Mouse (Mus musculus): Measurements from ENCODE around the gene Cox4i1. TPM values are rescaled to one million over a fixed set of nuclear protein-coding genes. Genes with fewer than 3 reads are reported as not detected.

Gene Cox4i1
- polyA plus RNA-seq, 1 experiment from 2014 or later = 903 TPM

DNA sequence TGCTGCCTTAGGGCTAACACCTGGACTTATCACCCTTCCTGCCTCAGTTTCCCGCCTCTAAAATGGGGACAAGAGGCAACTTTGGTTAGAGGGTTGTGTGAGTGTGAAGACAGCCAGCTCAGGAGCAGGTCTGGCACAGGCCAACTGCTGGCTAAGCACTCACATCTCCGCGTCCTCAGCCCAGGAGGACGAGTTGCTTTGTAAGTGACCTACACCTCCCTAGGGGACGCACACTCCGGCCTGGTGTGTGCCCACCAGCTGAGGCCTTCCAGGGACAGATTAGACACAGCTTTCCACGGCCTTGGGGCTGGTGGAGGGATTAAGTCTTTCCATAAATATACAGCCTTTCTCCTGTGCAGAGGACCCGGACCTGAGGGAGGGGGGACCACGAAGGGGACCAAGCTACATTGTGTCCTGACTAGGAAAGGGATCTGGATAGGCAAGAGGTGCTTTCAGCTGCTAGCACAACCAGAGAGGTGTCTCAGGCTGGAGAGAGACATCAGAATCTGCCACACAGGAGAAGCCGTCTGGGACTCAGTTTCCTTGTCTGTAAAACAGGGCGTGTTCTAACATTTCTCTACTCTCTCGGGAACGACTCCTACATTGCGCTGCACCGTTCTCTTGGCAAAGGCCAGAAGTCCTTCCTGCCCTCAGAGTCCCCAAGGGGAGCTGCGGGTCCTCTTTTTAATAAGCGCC is 34.9 kb upstream of the Cox4i1 start:
- Histone ChIP-seq H3K9me3 (no peaks in the 10 kb centered on the region), H3K36me3 (no peaks in the 10 kb centered on the region), H3K9ac (0 out of 2 replicates have a peak overlapping the region, but pooled peaks have one; percentile 31), H3K27me3 (peaks cover 19% of the 10 kb centered on the region), H3K4me2 (peak overlapping the region; percentile 98), H3K4me1 (peaks cover 33% of the 10 kb centered on the region), H3K27ac (no peak overlapping the region), H3K4me3 (peak overlapping the region; percentile 69)
- 33% methylated on average over 17 of the region's 17 CpGs for WGBS
- ATAC-seq (ENCODE audit: insufficient number of reproducible peaks, low FRiP score, low TSS enrichment, low read depth) = 0 out of 2 replicates have a peak, but pooled peaks have one; percentile 22

DNA sequence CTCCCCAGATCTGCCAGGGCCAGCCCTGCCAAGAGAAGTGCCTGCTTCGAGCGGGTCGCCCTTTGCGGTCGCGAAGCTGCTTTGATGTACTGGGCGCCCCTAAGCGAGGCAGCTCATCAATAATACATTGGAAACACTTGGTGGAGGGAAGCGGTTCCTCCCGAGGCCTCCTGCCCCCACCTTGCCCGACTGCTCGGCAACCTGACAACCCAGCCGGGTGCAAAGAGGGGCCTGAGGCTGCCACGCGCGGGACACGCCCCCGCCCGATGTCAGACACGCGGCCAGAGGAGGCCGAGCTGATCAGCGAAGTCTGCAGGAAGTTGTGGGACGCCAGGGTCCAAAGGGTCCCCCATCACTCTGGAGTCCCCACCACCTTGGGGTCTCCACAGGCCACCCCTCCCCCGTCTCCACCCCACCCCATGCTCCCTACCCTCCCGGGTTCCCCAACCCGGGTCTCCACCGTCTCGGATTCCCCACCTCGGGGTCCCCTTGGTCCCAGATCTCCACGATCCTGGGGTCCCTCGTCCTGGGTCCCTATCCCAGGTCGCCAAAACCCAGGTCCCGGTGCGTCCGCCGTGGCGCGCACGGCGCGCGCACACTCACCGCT is 34.3 kb upstream of the Cox4i1 start:
- Histone ChIP-seq H3K4me2 (peak overlapping the region; percentile 98), H3K4me3 (peak overlapping the region; percentile 69), H3K9me3 (no peaks in the 10 kb centered on the region), H3K27me3 (peaks cover 19% of the 10 kb centered on the region), H3K9ac (peak overlapping the region; percentile 52), H3K27ac (no peak overlapping the region), H3K36me3 (no peaks in the 10 kb centered on the region), H3K4me1 (peaks cover 33% of the 10 kb centered on the region)
- no peak for ATAC-seq (ENCODE audit: insufficient number of reproducible peaks, low FRiP score, low TSS enrichment, low read depth)
- WGBS = 3% methylated on average over 44 of the region's 44 CpGs

DNA sequence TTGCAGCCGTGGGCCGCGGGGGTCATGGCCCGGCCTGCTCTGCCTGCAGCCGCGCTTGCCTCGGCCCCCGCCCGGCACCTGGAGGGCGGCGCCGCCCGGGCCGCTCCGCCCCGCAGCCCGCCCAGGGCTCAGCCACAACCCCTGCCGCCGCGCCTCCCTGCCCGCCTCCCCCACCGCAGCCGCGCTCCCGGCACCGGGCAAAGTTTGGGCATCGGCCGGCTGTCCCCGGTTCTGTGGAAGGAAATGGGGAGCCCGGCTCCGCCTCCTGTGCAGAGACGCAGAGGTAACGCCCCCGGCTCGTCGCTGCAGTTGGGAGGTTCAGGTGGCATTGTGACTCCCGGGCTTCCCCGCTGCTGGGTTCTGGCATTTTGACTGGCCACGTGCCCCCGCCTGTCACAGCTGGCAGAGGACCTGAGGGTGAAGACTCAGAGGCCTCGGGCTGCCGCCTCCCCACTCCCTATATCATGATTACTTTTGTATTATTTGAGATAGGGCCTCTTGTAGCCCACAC is 33.6 kb upstream of the Cox4i1 start:
- Histone ChIP-seq H3K27me3 (peaks cover 19% of the 10 kb centered on the region), H3K4me2 (peak overlapping the region; percentile 98), H3K36me3 (no peaks in the 10 kb centered on the region), H3K27ac (no peak overlapping the region), H3K4me1 (peaks cover 33% of the 10 kb centered on the region), H3K4me3 (peak overlapping the region; percentile 69), H3K9ac (peak overlapping the region; percentile 52), H3K9me3 (no peaks in the 10 kb centered on the region)
- under 1% methylated on average over 41 of the region's 42 CpGs for WGBS
- ATAC-seq (ENCODE audit: insufficient number of reproducible peaks, low FRiP score, low TSS enrichment, low read depth) = no peak

GRCm38 (mm10) chr8:120641245-120641644 is 26.8 kb upstream of the Cox4i1 start:
- Histone ChIP-seq H3K4me2 (no peak overlapping the region), H3K27me3 (no peaks in the 10 kb centered on the region), H3K9ac (no peak overlapping the region), H3K4me1 (peaks cover 4% of the 10 kb centered on the region; the same call in 1 of the 2 replicates), H3K36me3 (no peaks in the 10 kb centered on the region), H3K9me3 (no peaks in the 10 kb centered on the region), H3K27ac (no peak overlapping the region), H3K4me3 (no peak overlapping the region)
- no peak for ATAC-seq (ENCODE audit: insufficient number of reproducible peaks, low FRiP score, low TSS enrichment, low read depth)
- WGBS = 38% methylated on average over 8 of the region's 8 CpGs

DNA sequence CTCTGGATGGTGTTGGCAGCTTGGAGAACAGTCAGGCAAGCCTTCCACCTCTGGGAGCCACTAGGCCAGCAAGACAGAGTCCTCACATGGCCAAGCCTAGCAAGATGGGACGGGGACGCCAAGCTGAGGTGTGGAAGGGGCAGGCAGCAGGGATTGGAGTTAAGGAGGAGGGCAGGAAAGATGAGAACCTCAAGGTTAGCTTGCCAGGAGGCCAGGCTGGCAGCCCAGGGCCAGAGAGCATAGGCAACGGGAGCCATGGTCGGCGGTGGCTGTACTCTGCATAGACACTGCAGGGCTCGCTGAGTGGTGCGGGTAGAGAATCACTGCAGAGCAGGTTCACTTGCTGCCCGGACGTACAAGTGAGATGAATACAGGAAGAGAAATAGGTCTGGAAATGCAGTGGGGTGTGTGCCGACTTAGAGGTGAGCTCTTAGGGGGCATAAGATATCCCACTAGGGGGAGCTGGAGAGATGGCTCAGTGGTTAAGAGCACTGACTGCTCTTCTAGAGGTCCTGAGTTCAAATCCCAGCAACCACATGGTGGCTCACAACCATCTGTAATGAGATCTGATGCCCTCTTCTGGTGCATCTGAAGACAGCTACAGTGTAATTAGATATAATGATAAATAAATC is 25.9 kb upstream of the Cox4i1 start:
- WGBS = 75% methylated on average over 10 of the region's 10 CpGs

DNA sequence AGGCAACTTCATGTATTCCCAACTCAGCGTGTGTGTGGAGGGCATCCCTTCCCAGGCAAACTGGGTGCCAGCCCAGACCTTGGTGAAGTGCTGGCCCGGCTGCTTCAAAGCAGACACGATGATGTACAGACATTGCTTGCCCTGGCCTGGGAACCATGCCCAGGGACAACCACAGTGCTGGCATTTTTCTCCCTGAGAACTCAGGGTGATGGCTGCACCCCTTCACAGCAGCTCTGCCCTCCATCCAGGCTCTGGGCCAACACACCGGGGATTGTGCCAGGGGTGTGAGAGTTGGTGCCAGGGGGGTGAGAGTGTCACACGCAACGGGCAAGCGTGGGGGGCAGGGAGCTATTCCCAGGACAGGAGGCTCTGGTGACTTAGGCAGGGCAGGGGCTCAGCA is 23.4 kb upstream of the Cox4i1 start:
- Histone ChIP-seq H3K9ac (no peak overlapping the region), H3K27me3 (no peaks in the 10 kb centered on the region), H3K4me3 (no peak overlapping the region), H3K27ac (peak overlapping the region; percentile 27), H3K36me3 (no peaks in the 10 kb centered on the region), H3K4me1 (peaks cover 4% of the 10 kb centered on the region; the same call in 1 of the 2 replicates), H3K9me3 (no peaks in the 10 kb centered on the region), H3K4me2 (no peak overlapping the region)
- WGBS = 68% methylated on average over 7 of the region's 7 CpGs
- no peak for ATAC-seq (ENCODE audit: insufficient number of reproducible peaks, low FRiP score, low TSS enrichment, low read depth)

More for the DNA sequence above, 25.9 kb upstream of the Cox4i1 start:
- H3K36me3 ChIP-seq = no peaks in the 10 kb centered on the region
- H3K4me1 ChIP-seq = peaks cover 4% of the 10 kb centered on the region; the same call in 1 of the 2 replicates
- H3K27ac ChIP-seq = no peak overlapping the region
- H3K4me3 ChIP-seq = no peak overlapping the region
- H3K4me2 ChIP-seq = no peak overlapping the region
- H3K27me3 ChIP-seq = no peaks in the 10 kb centered on the region
- ATAC-seq (ENCODE audit: insufficient number of reproducible peaks, low FRiP score, low TSS enrichment, low read depth) = no peak
- no peaks in the 10 kb centered on the region for H3K9me3 ChIP-seq
- no peak overlapping the region for H3K9ac ChIP-seq

DNA sequence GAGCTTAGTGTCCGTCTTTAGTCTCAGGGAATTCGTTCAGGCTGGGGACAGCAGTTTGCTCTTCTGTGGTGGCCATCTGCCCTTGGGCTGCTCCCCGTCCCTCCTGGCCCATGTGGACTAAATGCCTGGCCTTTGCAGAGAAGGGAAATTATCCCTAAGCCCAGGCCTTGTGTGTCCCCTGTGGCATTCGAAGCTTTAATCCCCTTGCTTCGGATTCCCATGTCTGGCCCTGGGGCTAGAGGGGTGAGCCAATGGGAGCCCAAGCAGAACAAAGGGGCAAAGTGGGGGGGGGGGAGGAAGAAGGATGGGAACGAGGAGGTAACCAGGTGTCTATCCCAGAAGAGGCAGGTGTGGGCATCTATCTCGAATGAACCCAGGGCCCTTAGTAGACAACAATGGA is 20.5 kb upstream of the Cox4i1 start, which contains the start of gene 1190005I06Rik:
1190005I06Rik (minus strand) TSS at position 101 of the 400 bp plus-strand sequence.
- ATAC-seq (ENCODE audit: insufficient number of reproducible peaks, low FRiP score, low TSS enrichment, low read depth) = no peak

DNA sequence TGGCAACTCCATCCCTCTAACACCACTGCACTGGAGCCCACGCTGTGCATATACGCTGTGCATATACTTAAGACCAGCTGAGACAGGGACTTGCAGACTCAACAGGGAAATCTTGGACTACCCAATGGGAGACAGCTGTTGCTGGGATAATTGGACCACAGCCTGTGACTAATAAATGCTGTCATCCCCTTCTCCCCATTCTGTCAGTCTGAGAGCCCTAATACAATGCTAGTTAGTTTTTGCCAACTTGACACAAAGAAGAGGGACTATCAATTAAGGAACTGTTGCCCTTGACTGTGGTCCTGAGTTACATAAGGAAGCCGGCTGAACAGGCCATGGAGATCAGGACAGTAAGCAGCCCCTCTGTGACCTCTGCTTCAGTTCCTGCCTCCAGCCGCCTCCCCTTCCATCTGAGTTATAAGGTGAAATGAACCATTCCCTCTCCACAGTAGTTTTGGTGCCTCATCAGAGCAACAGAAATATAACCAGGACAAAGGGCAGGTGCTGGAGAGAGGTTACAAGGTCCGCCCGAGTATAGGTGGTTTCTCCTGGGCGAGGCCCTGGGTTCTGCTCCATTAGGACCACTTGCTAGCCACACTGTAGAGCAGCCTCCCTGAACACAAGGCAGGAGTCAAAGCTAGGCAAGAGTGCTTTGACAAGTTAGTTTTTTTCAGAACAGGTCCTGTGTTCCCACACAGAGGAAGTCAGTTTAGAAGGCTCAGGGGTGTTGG is 11.5 kb upstream of the Cox4i1 start:
- Histone ChIP-seq H3K27me3 (no peaks in the 10 kb centered on the region), H3K4me3 (no peak overlapping the region), H3K27ac (no peak overlapping the region), H3K36me3 (peaks cover 67% of the 10 kb centered on the region), H3K4me2 (no peak overlapping the region), H3K4me1 (no peaks in the 10 kb centered on the region), H3K9ac (no peak overlapping the region), H3K9me3 (no peaks in the 10 kb centered on the region)
- WGBS = 97% methylated on average over 7 of the region's 7 CpGs
- no peak for ATAC-seq (ENCODE audit: insufficient number of reproducible peaks, low FRiP score, low TSS enrichment, low read depth)

More for the DNA sequence above, 20.5 kb upstream of the Cox4i1 start, which contains the start of gene 1190005I06Rik:
- Histone ChIP-seq H3K36me3 (no peaks in the 10 kb centered on the region), H3K4me1 (peaks cover 4% of the 10 kb centered on the region; the same call in 1 of the 2 replicates), H3K4me3 (no peak within 1 kb of the TSS), H3K27ac (no peak within 1 kb of the TSS), H3K9me3 (no peaks in the 10 kb centered on the region), H3K9ac (no peak within 1 kb of the TSS), H3K4me2 (no peak within 1 kb of the TSS), H3K27me3 (no peaks in the 10 kb centered on the region)
- WGBS = 47% methylated on average over 7 of the region's 7 CpGs

DNA sequence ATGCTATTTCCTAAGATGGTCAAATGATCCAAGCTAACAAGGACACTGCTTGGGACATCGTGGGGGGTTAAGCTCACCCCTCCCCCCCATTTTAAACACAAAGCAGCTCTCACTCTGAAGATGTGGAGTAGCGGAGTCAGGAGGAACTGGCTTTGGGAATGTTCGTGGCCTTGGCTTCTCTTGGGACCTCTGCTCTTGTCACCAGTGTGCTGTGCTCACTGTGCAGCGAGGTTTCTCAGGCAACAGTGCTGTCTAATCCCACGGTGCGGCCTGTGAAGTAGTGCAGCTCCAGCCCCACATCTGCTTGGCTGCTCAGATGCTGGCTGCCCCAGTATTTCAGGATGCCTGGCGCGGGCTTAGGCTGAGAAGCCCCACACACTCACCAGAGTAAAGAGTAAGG is 10.6 kb upstream of the Cox4i1 start:
- Histone ChIP-seq H3K4me3 (no peak overlapping the region), H3K9ac (no peak overlapping the region), H3K27ac (no peak overlapping the region), H3K36me3 (peaks cover 67% of the 10 kb centered on the region), H3K9me3 (no peaks in the 10 kb centered on the region), H3K4me1 (no peaks in the 10 kb centered on the region), H3K4me2 (no peak overlapping the region), H3K27me3 (no peaks in the 10 kb centered on the region)
- 91% methylated on average over 8 of the region's 8 CpGs for WGBS
- no peak for ATAC-seq (ENCODE audit: insufficient number of reproducible peaks, low FRiP score, low TSS enrichment, low read depth)

GRCm38 (mm10) chr8:120664566-120664965 is 3.5 kb upstream of the Cox4i1 start:
- ATAC-seq (ENCODE audit: insufficient number of reproducible peaks, low FRiP score, low TSS enrichment, low read depth) = no peak
- WGBS = 81% methylated on average over 6 of the region's 6 CpGs
- Histone ChIP-seq H3K9ac (no peak overlapping the region), H3K4me3 (no peak overlapping the region), H3K4me2 (no peak overlapping the region), H3K9me3 (no peaks in the 10 kb centered on the region), H3K4me1 (peaks cover 40% of the 10 kb centered on the region), H3K27ac (no peak overlapping the region), H3K36me3 (peaks cover 7% of the 10 kb centered on the region; the same call in 1 of the 2 replicates), H3K27me3 (no peaks in the 10 kb centered on the region)

DNA sequence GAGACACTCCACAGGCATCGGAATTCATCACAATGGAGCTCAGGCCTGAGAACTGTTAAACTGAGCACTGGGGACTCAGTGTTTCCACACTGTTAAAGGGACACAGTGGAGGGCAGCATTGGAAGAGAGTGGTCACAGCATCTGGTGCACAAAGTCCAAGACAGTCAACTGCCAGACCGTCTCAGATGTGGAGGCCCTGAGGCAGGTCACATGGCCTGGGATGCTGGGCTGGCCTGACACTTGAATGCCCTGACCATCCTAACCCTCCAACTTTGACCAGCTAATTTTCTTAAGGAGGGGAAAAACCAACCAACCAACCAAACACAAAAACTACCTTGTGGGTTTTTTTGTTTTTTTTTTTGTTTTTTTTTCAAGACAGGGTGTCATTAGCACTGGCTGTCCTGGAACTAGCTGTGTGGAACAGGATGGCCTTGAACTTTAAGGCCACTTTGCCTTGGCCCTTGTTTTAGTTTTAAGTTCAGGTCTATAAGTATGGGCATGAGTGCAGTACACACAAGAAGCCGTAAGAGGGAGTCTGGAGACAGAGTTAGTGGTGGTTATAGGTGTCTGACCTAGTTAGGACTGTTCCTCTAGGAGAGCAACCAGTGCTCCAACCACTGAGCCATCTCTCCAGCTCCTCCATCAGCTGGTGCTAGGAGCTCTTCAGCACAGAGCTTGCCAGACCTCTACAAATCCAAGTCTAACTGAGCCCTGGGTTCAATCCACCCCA is 2.1 kb upstream of the Cox4i1 start:
- Histone ChIP-seq H3K36me3 (peaks cover 16% of the 10 kb centered on the region), H3K4me3 (peak overlapping the region; percentile 85), H3K9me3 (no peaks in the 10 kb centered on the region), H3K27ac (no peak overlapping the region), H3K27me3 (no peaks in the 10 kb centered on the region), H3K4me2 (peak overlapping the region; percentile 83), H3K9ac (peak overlapping the region; percentile 98; the same call in 1 of the 2 replicates), H3K4me1 (peaks cover 40% of the 10 kb centered on the region)
- ATAC-seq (ENCODE audit: insufficient number of reproducible peaks, low FRiP score, low TSS enrichment, low read depth) = no peak
- 70% methylated on average over 3 of the region's 3 CpGs for WGBS

Data from limb, embryonic 15.5 days (tissue).